8 mouse cellular contexts compared by ENCODE assay signal in the genomic region with DNA sequence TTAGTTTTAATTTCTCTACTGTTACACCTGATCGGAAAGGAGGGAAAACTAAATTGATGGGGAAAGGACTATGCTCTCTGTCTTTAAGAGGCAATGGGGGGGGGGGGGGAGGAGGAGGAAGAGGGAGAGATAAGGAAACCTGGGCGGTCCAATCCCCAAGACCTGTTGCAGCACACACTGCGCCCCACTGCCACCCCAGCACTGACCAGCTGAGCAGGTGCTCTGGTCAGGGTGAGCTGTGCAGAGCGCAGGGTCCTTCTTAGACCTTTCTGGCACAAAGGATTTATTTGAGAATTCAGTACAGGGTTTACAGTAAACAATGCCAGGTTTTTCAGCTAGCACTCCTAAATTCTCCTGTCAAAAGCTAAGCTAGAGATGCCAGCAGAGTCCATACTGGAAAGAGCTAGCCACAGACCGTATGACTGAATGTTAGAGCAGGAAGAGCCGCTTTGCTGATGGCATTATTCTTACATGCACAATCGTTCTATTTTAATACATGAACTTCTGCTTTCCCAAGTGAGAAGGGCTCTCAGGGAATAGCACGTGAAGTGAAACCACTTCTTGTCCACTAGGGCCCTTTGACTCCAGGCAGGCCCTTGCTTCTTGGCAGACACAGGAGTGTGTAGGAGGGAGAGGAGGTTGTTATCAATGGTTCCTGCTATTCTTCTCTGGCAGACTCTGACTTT. TPM values are rescaled to one million over a fixed set of nuclear protein-coding genes. Genes with fewer than 3 reads are reported as not detected.
A peak's percentile ranks its signal among the peaks of the same experiment; 100 is the strongest.
DNase-seq lines count a peak whose midpoint lies in the region; ATAC-seq lines count a peak whose summit lies in the region.

No protein-coding gene starts in this region.

- H3K36me3 ChIP-seq in hindbrain, embryonic 10.5 days = no peaks in the 10 kb centered on the region

- intact Hi-C loops in left cerebral cortex, postnatal 4 days (cut with DNase I) = loop anchor here (10.0 kb wide), 2 partner anchors 81 to 361 kb away; partner anchors contain the start of gene Tlr6

- no peaks in the 10 kb centered on the region for H3K27me3 ChIP-seq in hindbrain, embryonic 10.5 days (ENCODE audit: insufficient read depth, poor library complexity, severe bottlenecking)

- WGBS in hindbrain, embryonic 10.5 days = 69% methylated on average over 8 of the region's 8 CpGs

- H3K9me3 ChIP-seq in hindbrain, embryonic 10.5 days = peaks cover 4% of the 10 kb centered on the region; the same call in 1 of the 2 replicates

- H3K4me1 ChIP-seq in hindbrain, embryonic 10.5 days (replicated peaks) = peaks cover 16% of the 10 kb centered on the region

- peak overlapping the region; percentile 29; the same call in 1 of the 2 replicates for H3K27ac ChIP-seq in hindbrain, embryonic 10.5 days

- ATAC-seq in erythroblast, adult 5-6 weeks (replicated peaks; ENCODE audit: low FRiP score, poor library complexity, severe bottlenecking) = peak; percentile 50

- peak; percentile 47 for DNase-seq in ovary, adult 18-20 months (ENCODE audit: low spot score)
- DNase-seq in ovary, postnatal 36 days (ENCODE audit: low spot score) = no peak
- DNase-seq in hindbrain, embryonic 10.5 days (ENCODE audit: low spot score) = no peak
- DNase-seq in lung, adult 18-20 months = peak; percentile 57 to 66
- peak; percentile 43 for DNase-seq in skeletal muscle tissue, adult 2 months (ENCODE audit: low read depth, low spot score)
- DNase-seq in left cerebral cortex, postnatal 4 days = no peak
- no peak for DNase-seq in right cerebral cortex, postnatal 36 days (ENCODE audit: low spot score in 2 of 2)

- H3K4me3 ChIP-seq in hindbrain, embryonic 10.5 days = no peak overlapping the region

RNA-seq across cellular contexts. Expression of gene Tlr1, which starts 49.3 kb away (rescaled TPM):
- total RNA-seq in erythroblast, adult 5-6 weeks (2015; ENCODE audit: low replicate concordance) = 0.19 and 2.9 TPM in 2 replicates
- 1.4 and 1.9 TPM in 2 replicates for total RNA-seq in erythroblast, adult 5-6 weeks (2017; ENCODE audit: low replicate concordance)
- polyA plus RNA-seq in hindbrain, embryonic 10.5 days (2016; fragmentation: Nextera tagmentation; extraction: Ambion mirVana) = 0.15 and 0.52 TPM in 2 replicates
- total RNA-seq in left cerebral cortex, postnatal 4 days (2021) = under 1 TPM; 0.48 to 0.77 TPM

Comparison
In these comparisons a context has a peak if more than half of its experiments do, and no peak if none do; other contexts are left out.
1. DNase-seq: peak in ovary, adult 18-20 months (single experiment), lung, adult 18-20 months (2 of 2) and skeletal muscle tissue, adult 2 months (single experiment); none in ovary, postnatal 36 days (single experiment), hindbrain, embryonic 10.5 days (single experiment), left cerebral cortex, postnatal 4 days (single experiment) and right cerebral cortex, postnatal 36 days (0 of 2).